Mouse (Mus musculus): Measurements from ENCODE around the gene Armh1.

DNA sequence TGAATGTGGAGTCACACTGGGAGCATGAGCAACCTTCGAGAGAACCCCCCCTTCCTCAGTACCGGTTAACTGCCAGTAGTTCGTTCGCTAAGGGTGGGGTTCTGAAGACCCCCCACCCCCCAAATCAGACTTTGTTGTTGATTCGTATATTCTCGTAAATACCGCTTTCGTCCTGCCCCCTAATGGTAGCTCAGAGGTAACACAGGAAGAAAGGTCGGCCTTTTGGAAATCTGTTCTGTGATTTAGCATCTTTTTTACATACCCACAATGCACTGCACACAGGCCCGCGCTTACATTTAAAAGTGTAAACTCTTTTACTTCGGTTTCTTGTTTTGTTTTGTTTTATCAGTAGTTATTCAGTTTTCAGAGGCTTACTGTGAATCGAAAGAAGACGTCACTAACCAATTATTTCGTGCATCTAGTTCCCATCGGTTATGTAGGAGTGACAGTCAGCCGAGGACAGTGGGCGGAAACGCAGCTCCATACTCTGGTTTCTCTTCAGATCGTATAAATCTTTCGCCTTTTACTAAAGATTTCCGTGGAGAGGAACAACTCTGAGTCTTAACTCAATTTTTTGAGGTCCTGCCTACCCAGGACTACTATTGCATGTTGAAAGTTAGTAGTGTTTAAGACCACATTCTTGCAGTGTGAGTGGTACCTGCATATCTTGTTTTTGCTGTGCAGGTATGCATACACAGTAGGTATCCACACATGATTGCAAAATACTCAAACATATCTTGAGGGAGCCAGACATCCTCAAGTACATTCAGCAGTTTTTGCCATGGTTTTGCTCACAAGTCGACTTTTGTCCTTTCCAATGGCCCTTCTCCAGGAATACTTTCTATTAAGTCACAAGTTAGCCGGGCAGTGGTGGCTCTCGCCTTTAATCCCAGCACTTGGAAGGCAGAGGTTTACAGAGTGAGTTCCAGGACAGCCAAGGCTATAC is 49.6 kb downstream of the Armh1 start:
- TF ChIP-seq CTCF (IDR thresholded peaks at IDR 0.05; ENCODE audit: control insufficient read depth, insufficient read depth, low read length): 0 out of 2 replicates have a peak, but pooled peaks have one; percentile 1
- TF ChIP-seq POLR2A (IDR thresholded peaks at IDR 0.05; ENCODE audit: borderline replicate concordance, control insufficient read depth, low read depth, low read length): no peak
